In genomic region chr4:32982041-32982715, GRCm38 (mm10) we compare ENCODE assay signal across 8 mouse cellular contexts. TPM values are rescaled to one million over a fixed set of nuclear protein-coding genes. Genes with fewer than 3 reads are reported as not detected.
DNase-seq lines count a peak whose midpoint lies in the region; ATAC-seq lines count a peak whose summit lies in the region.

No protein-coding gene starts in this region.

- H3K27ac ChIP-seq in heart, embryonic 14.5 days (replicated peaks in 1 of 2; ENCODE audit: control insufficient read depth in 1 of 2, insufficient read depth in 1 of 2, low read depth in 2 of 2, low read length in 2 of 2): peak overlapping the region; percentile 17 to 84; a peak in 2 of 4 replicates
- H3K27ac ChIP-seq in midbrain, embryonic 14.5 days (replicated peaks; ENCODE audit: low read depth, low read length): no peak overlapping the region

- peaks cover 11 to 29% of the 10 kb centered on the region in 2 experiments for H3K4me1 ChIP-seq in heart, embryonic 14.5 days (ENCODE audit: control insufficient read depth in 2 of 2, insufficient read depth in 2 of 2, low read length in 2 of 2)
- peaks cover 11% of the 10 kb centered on the region for H3K4me1 ChIP-seq in midbrain, embryonic 14.5 days (ENCODE audit: control insufficient read depth, insufficient read depth, low read length)

- 3% methylated on average over 15 of the region's 15 CpGs for WGBS in heart, embryonic 14.5 days
- 1% methylated on average over 15 of the region's 15 CpGs for WGBS in midbrain, embryonic 14.5 days

- peak; percentile 88 for DNase-seq in heart, adult 11 months
- DNase-seq in heart, postnatal 25 days (ENCODE audit: low spot score): no peak
- DNase-seq in embryo, embryonic 10.5 days (ENCODE audit: low spot score): peak; percentile 67
- peak; percentile 48 for DNase-seq in kidney, postnatal 14 days
- peak; percentile 23 for DNase-seq in midbrain, embryonic 14.5 days
- DNase-seq in thymus, postnatal 25 days: peak; percentile 54
- no peak for DNase-seq in gastrocnemius, adult 18-20 months (ENCODE audit: low spot score)

- intact Hi-C loops in heart, postnatal 25 days (cut with DNase I): no loop called here

- H3K4me2 ChIP-seq in heart, embryonic 14.5 days (ENCODE audit: low read length): peak overlapping the region; percentile 90
- H3K4me2 ChIP-seq in midbrain, embryonic 14.5 days (ENCODE audit: low read length): peak overlapping the region; percentile 80

- H3K4me3 ChIP-seq in heart, embryonic 14.5 days (ENCODE audit: control insufficient read depth in 1 of 2, insufficient read depth in 1 of 2, low read depth in 1 of 2, low read length in 2 of 2): peak overlapping the region; percentile 84 to 99
- peak overlapping the region; percentile 88 for H3K4me3 ChIP-seq in midbrain, embryonic 14.5 days (replicated peaks; ENCODE audit: low read depth, low read length)

- no peaks in the 10 kb centered on the region for H3K36me3 ChIP-seq in heart, embryonic 14.5 days (ENCODE audit: control insufficient read depth, insufficient read depth, low read length)
- H3K36me3 ChIP-seq in midbrain, embryonic 14.5 days (ENCODE audit: control insufficient read depth, insufficient read depth, low read length): no peaks in the 10 kb centered on the region

- ATAC-seq in heart, embryonic 14.5 days (ENCODE audit: insufficient number of reproducible peaks, insufficient read depth, low FRiP score, low read depth): no peak
- peak; percentile 44; the same call in 1 of the 2 replicates for ATAC-seq in midbrain, embryonic 14.5 days (ENCODE audit: low FRiP score, low TSS enrichment)

- H3K9me3 ChIP-seq in heart, embryonic 14.5 days (ENCODE audit: control insufficient read depth, low read length): no peaks in the 10 kb centered on the region
- no peaks in the 10 kb centered on the region for H3K9me3 ChIP-seq in midbrain, embryonic 14.5 days (ENCODE audit: control insufficient read depth, low read length)

- peak overlapping the region; percentile 88 for H3K9ac ChIP-seq in heart, embryonic 14.5 days (ENCODE audit: low read length)
- H3K9ac ChIP-seq in midbrain, embryonic 14.5 days (replicated peaks; ENCODE audit: low read length): peak overlapping the region; percentile 92

- H3K27me3 ChIP-seq in heart, embryonic 14.5 days (ENCODE audit: control insufficient read depth, insufficient read depth, low read length): no peaks in the 10 kb centered on the region
- H3K27me3 ChIP-seq in midbrain, embryonic 14.5 days (ENCODE audit: control insufficient read depth, insufficient read depth, low read length): no peaks in the 10 kb centered on the region

RNA-seq across cellular contexts. Expression of gene Rragd, which starts 0.7 kb away (rescaled TPM):
- 10 to 100 TPM; 75.9 to 79.1 TPM for total RNA-seq in heart, postnatal 25 days (2021)
- polyA plus RNA-seq in heart, embryonic 14.5 days (2014; fragmentation: Nextera tagmentation; extraction: Ambion mirVana): 53.2 and 54.8 TPM in 2 replicates
- polyA plus RNA-seq in midbrain, embryonic 14.5 days (2014; fragmentation: Nextera tagmentation; extraction: Ambion mirVana): 29.1 and 34.4 TPM in 2 replicates
- 100 to 1,000 TPM; 174 to 189 TPM for total RNA-seq in gastrocnemius, adult 18-20 months (2021)

RNA-seq across cellular contexts. Expression of gene Ankrd6, which starts 31.5 kb away (rescaled TPM):
- 1 to 10 TPM; 2.7 to 3.7 TPM for total RNA-seq in heart, postnatal 25 days (2021)
- 4.5 and 4.6 TPM in 2 replicates for polyA plus RNA-seq in heart, embryonic 14.5 days (2014; fragmentation: Nextera tagmentation; extraction: Ambion mirVana)
- polyA plus RNA-seq in midbrain, embryonic 14.5 days (2014; fragmentation: Nextera tagmentation; extraction: Ambion mirVana): 25.4 and 31.3 TPM in 2 replicates
- total RNA-seq in gastrocnemius, adult 18-20 months (2021): 1 to 10 TPM; 3.0 to 6.9 TPM

RNA-seq across cellular contexts. Expression of gene Ube2j1, which starts 49.0 kb away (rescaled TPM):
- total RNA-seq in heart, postnatal 25 days (2021): 10 to 100 TPM; 42.3 to 43.4 TPM
- 30.2 and 32.2 TPM in 2 replicates for polyA plus RNA-seq in heart, embryonic 14.5 days (2014; fragmentation: Nextera tagmentation; extraction: Ambion mirVana)
- polyA plus RNA-seq in midbrain, embryonic 14.5 days (2014; fragmentation: Nextera tagmentation; extraction: Ambion mirVana): 49.7 and 61.6 TPM in 2 replicates
- total RNA-seq in gastrocnemius, adult 18-20 months (2021): 10 to 100 TPM; 47.3 to 49.3 TPM

Comparison
In these comparisons a context has a peak if more than half of its experiments do, and no peak if none do; other contexts are left out.
1. DNase-seq: peak in heart, adult 11 months (single experiment), embryo, embryonic 10.5 days (single experiment), kidney, postnatal 14 days (single experiment), midbrain, embryonic 14.5 days (single experiment) and thymus, postnatal 25 days (single experiment); none in heart, postnatal 25 days (single experiment) and gastrocnemius, adult 18-20 months (single experiment).